ENCODE assay signal across 1 mouse cellular context in the genomic region with DNA sequence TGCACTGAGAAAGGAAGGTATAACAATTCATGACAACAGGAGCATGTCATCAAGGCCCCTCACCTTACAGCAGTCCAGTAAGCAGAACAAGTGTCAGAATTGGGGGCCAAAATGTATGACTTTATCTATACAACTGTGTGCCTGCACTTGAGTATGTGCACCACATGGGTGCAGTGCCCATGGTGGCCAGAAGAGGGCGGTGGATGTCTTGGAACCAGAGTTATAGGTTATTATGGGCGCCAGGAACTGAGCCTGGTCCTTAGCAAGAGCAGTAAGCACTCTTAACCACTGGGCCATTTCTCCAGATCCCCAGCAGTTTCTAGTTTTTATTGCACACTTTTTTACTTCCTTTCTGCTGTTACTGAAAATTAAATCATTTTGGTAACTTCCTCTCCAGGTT.
TF ChIP-seq lines count a peak whose summit lies in the region.

No protein-coding gene starts in this region.

TF ChIP-seq in MEL, 35 proteins besides CTCF, POLR2A, EP300 and RAD21:
- TF ChIP-seq MEF2A (IDR thresholded peaks at IDR 0.05; ENCODE audit: extremely low read depth, insufficient replicate concordance, low read depth, low read length, poor library complexity, severe bottlenecking) = no peak
- TF ChIP-seq ZC3H11A (IDR thresholded peaks at IDR 0.05; ENCODE audit: low read depth, low read length) = no peak
- no peak for TF ChIP-seq ZNF384 (IDR thresholded peaks at IDR 0.05; ENCODE audit: low read depth, low read length)
- no peak for TF ChIP-seq ZKSCAN1 (IDR thresholded peaks at IDR 0.05; ENCODE audit: low read depth, low read length)
- no peak for TF ChIP-seq GATA1 (IDR thresholded peaks at IDR 0.05; ENCODE audit: low read depth, low read length)
- TF ChIP-seq UBTF (IDR thresholded peaks at IDR 0.05; ENCODE audit: borderline replicate concordance, insufficient read depth, low read depth, low read length) = no peak
- no peak for TF ChIP-seq JUND (IDR thresholded peaks at IDR 0.05; ENCODE audit: low read depth, low read length)
- TF ChIP-seq MYC (IDR thresholded peaks at IDR 0.05; ENCODE audit: low read depth, low read length) = no peak
- no peak for TF ChIP-seq POLR2AphosphoS5 (IDR thresholded peaks at IDR 0.05; ENCODE audit: borderline replicate concordance, low read depth, low read length)
- TF ChIP-seq NRF1 (IDR thresholded peaks at IDR 0.05; ENCODE audit: insufficient read depth, low read depth, low read length, poor library complexity, severe bottlenecking) = no peak
- no peak for TF ChIP-seq BHLHE40 (IDR thresholded peaks at IDR 0.05; ENCODE audit: borderline replicate concordance, low read depth, low read length)
- TF ChIP-seq CHD1 (IDR thresholded peaks at IDR 0.05; ENCODE audit: low read depth, low read length) = no peak
- TF ChIP-seq POLR2AphosphoS2 (IDR thresholded peaks at IDR 0.05; ENCODE audit: low read length) = no peak
- TF ChIP-seq E2F4 (IDR thresholded peaks at IDR 0.05; ENCODE audit: borderline replicate concordance, low read depth, low read length) = no peak
- no peak for TF ChIP-seq KAT2A (conservative IDR thresholded peaks at IDR 0.05; ENCODE audit: low read depth, low read length)
- TF ChIP-seq MXI1 (IDR thresholded peaks at IDR 0.05; ENCODE audit: low read depth, low read length) = no peak
- TF ChIP-seq NELFE (IDR thresholded peaks at IDR 0.05; ENCODE audit: low read depth, low read length) = no peak
